Mouse (Mus musculus): ENCODE measurements around the gene Golga4. TPM values are rescaled to one million over a fixed set of nuclear protein-coding genes. Genes with fewer than 3 reads are reported as not detected.
A peak's percentile ranks its signal among the peaks of the same experiment; 100 is the strongest.
"Not testable (repeated sequence)": the region's sequence is repeated elsewhere in the genome, so short reads cannot be mapped to it uniquely, and the experiment has no call there.

Gene Golga4
- polyA plus RNA-seq, 1 experiment from 2014 or later = 30.6 TPM

- H3K4me3 ChIP-seq (ENCODE audit: low read depth, low read length) = no peak overlapping the region
- no peak overlapping the region for H3K27ac ChIP-seq (ENCODE audit: low read length)
- no peak overlapping the region for H3K9ac ChIP-seq (replicated peaks; ENCODE audit: low read depth)
- no peaks in the 10 kb centered on the region for H3K9me3 ChIP-seq (ENCODE audit: low read length)
- ATAC-seq (no peak), DNase-seq (ENCODE audit: low spot score) (no peak)
- no peak overlapping the region for H3K4me2 ChIP-seq (replicated peaks; ENCODE audit: low read depth, low read length)
- H3K36me3 ChIP-seq (ENCODE audit: insufficient read depth, low read length) = no peaks in the 10 kb centered on the region
- 84% methylated on average over 8 of the region's 8 CpGs for WGBS
- H3K4me1 ChIP-seq (ENCODE audit: insufficient read depth, low read depth, low read length) = no peaks in the 10 kb centered on the region
- TF ChIP-seq EP300 (IDR thresholded peaks at IDR 0.05) (no peak), CTCF (IDR thresholded peaks at IDR 0.05) (no peak)
- H3K27me3 ChIP-seq (replicated peaks; ENCODE audit: insufficient read depth, low read length) = no peaks in the 10 kb centered on the region
Observed at GRCm38 (mm10) chr9:118593443-118593842, 87.4 kb downstream of the Golga4 start.

GRCm38 (mm10) chr9:118596767-118597166 is 90.7 kb downstream of the Golga4 start:
- ATAC-seq = 0 out of 2 replicates have a peak, but pooled peaks have one; percentile 38

GRCm38 (mm10) chr9:118600393-118600792 is 94.3 kb downstream of the Golga4 start:
- H3K27ac ChIP-seq (ENCODE audit: low read length); DNase-seq (ENCODE audit: low spot score); H3K36me3 ChIP-seq (ENCODE audit: insufficient read depth, low read length); H3K27me3 ChIP-seq (replicated peaks; ENCODE audit: insufficient read depth, low read length); H3K9ac ChIP-seq (replicated peaks; ENCODE audit: low read depth); H3K4me3 ChIP-seq (ENCODE audit: low read depth, low read length); H3K4me1 ChIP-seq (ENCODE audit: insufficient read depth, low read depth, low read length); ATAC-seq; H3K9me3 ChIP-seq (ENCODE audit: low read length); H3K4me2 ChIP-seq (replicated peaks; ENCODE audit: low read depth, low read length): not testable (repeated sequence)
- 57% methylated on average over 3 of the region's 3 CpGs for WGBS

More at GRCm38 (mm10) chr9:118596767-118597166, 90.7 kb downstream of the Golga4 start:
- TF ChIP-seq EP300 (IDR thresholded peaks at IDR 0.05) (no peak), CTCF (IDR thresholded peaks at IDR 0.05) (no peak)
- Histone ChIP-seq H3K9me3 (ENCODE audit: low read length) (no peaks in the 10 kb centered on the region), H3K9ac (replicated peaks; ENCODE audit: low read depth) (no peak overlapping the region), H3K36me3 (ENCODE audit: insufficient read depth, low read length) (no peaks in the 10 kb centered on the region), H3K4me3 (ENCODE audit: low read depth, low read length) (no peak overlapping the region), H3K4me1 (ENCODE audit: insufficient read depth, low read depth, low read length) (no peaks in the 10 kb centered on the region), H3K4me2 (replicated peaks; ENCODE audit: low read depth, low read length) (no peak overlapping the region), H3K27me3 (replicated peaks; ENCODE audit: insufficient read depth, low read length) (no peaks in the 10 kb centered on the region), H3K27ac (ENCODE audit: low read length) (no peak overlapping the region)
- no peak for DNase-seq (ENCODE audit: low spot score)
- 65% methylated on average over 7 of the region's 7 CpGs for WGBS

- no peak for ATAC-seq
- Histone ChIP-seq H3K4me1 (ENCODE audit: insufficient read depth, low read depth, low read length) (no peaks in the 10 kb centered on the region), H3K27me3 (replicated peaks; ENCODE audit: insufficient read depth, low read length) (no peaks in the 10 kb centered on the region), H3K36me3 (ENCODE audit: insufficient read depth, low read length) (no peaks in the 10 kb centered on the region), H3K27ac (ENCODE audit: low read length) (no peak overlapping the region), H3K9ac (replicated peaks; ENCODE audit: low read depth) (no peak overlapping the region), H3K4me3 (ENCODE audit: low read depth, low read length) (no peak overlapping the region), H3K9me3 (ENCODE audit: low read length) (no peaks in the 10 kb centered on the region), H3K4me2 (replicated peaks; ENCODE audit: low read depth, low read length) (no peak overlapping the region)
- TF ChIP-seq EP300 (IDR thresholded peaks at IDR 0.05) = no peak
- TF ChIP-seq CTCF (IDR thresholded peaks at IDR 0.05) = no peak
- no peak for DNase-seq (ENCODE audit: low spot score)
- WGBS = 71% methylated on average over 5 of the region's 5 CpGs
Observed at GRCm38 (mm10) chr9:118602576-118602975, 96.5 kb downstream of the Golga4 start.

GRCm38 (mm10) chr9:118606148-118606816 is 100.2 kb downstream of the Golga4 start, which contains the start of gene Itga9:
TSS of gene Itga9 (plus strand) at chr9:118606690.
- Histone ChIP-seq H3K4me2 (replicated peaks; ENCODE audit: low read depth, low read length) (peak within 1 kb of the TSS; percentile 95), H3K9me3 (ENCODE audit: low read length) (no peaks in the 10 kb centered on the region), H3K36me3 (ENCODE audit: insufficient read depth, low read length) (no peaks in the 10 kb centered on the region), H3K4me1 (ENCODE audit: insufficient read depth, low read depth, low read length) (peaks cover 4% of the 10 kb centered on the region; the same call in 1 of the 2 replicates), H3K4me3 (ENCODE audit: low read depth, low read length) (peak within 1 kb of the TSS; percentile 83), H3K27me3 (replicated peaks; ENCODE audit: insufficient read depth, low read length) (no peaks in the 10 kb centered on the region), H3K9ac (replicated peaks; ENCODE audit: low read depth) (peak within 1 kb of the TSS; percentile 72), H3K27ac (ENCODE audit: low read length) (peak within 1 kb of the TSS; percentile 68)
- ATAC-seq (peak; percentile 88), DNase-seq (ENCODE audit: low spot score) (peak; percentile 83)
- WGBS = 14% methylated on average over 24 of the region's 42 CpGs
- TF ChIP-seq CTCF (IDR thresholded peaks at IDR 0.05) (peak; percentile 77), EP300 (IDR thresholded peaks at IDR 0.05) (no peak)

GRCm38 (mm10) chr9:118606817-118607371 is 100.8 kb downstream of the Golga4 start:
- Histone ChIP-seq H3K4me3 (ENCODE audit: low read depth, low read length) (peak overlapping the region; percentile 83), H3K9me3 (ENCODE audit: low read length) (no peaks in the 10 kb centered on the region), H3K27ac (ENCODE audit: low read length) (peak overlapping the region; percentile 68), H3K4me1 (ENCODE audit: insufficient read depth, low read depth, low read length) (peaks cover 4% of the 10 kb centered on the region; the same call in 1 of the 2 replicates), H3K4me2 (replicated peaks; ENCODE audit: low read depth, low read length) (peak overlapping the region; percentile 95), H3K9ac (replicated peaks; ENCODE audit: low read depth) (peak overlapping the region; percentile 72), H3K36me3 (ENCODE audit: insufficient read depth, low read length) (no peaks in the 10 kb centered on the region), H3K27me3 (replicated peaks; ENCODE audit: insufficient read depth, low read length) (no peaks in the 10 kb centered on the region)
- DNase-seq (ENCODE audit: low spot score) (peak; percentile 45), ATAC-seq (peak; percentile 50)
- 1% methylated on average over 40 of the region's 68 CpGs for WGBS
- no peak for TF ChIP-seq CTCF (IDR thresholded peaks at IDR 0.05)
- TF ChIP-seq EP300 (IDR thresholded peaks at IDR 0.05) = no peak

Measured in lung, postnatal 0 days (tissue).